Mouse (Mus musculus) bone marrow macrophage, adult 2 months (primary cell): ENCODE measurements around the gene Surf2. TPM values are rescaled to one million over a fixed set of nuclear protein-coding genes. Genes with fewer than 3 reads are reported as not detected.

ENCODE experiments used
- H3K27ac ChIP-seq: 2 replicates; pipeline ENCODE4 v1.5.1; 2012; ENCODE audit warnings: low read depth, low read length; ENCODE audit not compliant: insufficient read depth
- H3K4me1 ChIP-seq: 2 replicates; pipeline ENCODE4 v1.6.1; 2012; ENCODE audit warnings: low read length; ENCODE audit not compliant: control insufficient read depth, insufficient read depth
- H3K4me3 ChIP-seq: 2 replicates; pipeline ENCODE4 v1.5.1; 2012; ENCODE audit warnings: mild to moderate bottlenecking, low read length, moderate library complexity; ENCODE audit not compliant: insufficient read depth
- CTCF ChIP-seq: IDR thresholded peaks from 2 replicates; pipeline ENCODE4 v1.5.1; 2012; ENCODE audit warnings: low read depth, mild to moderate bottlenecking, low read length, moderate library complexity
- POLR2A ChIP-seq: IDR thresholded peaks from 2 replicates; pipeline ENCODE4 v1.6.1; 2012; ENCODE audit warnings: mild to moderate bottlenecking, low read depth, low read length, borderline replicate concordance
- polyA plus RNA-seq: library from polyadenylated mRNA; stranded (reverse); fragments of >200 nt; gene quantifications from 2 replicates; pipeline ENCODE4 v1.2.4, GENCODE M21; 2012; ENCODE audit not compliant: missing spikeins, insufficient read depth, insufficient read length

Gene Surf2
- polyA plus RNA-seq, 1 experiment, result 38.4 TPM

DNA sequence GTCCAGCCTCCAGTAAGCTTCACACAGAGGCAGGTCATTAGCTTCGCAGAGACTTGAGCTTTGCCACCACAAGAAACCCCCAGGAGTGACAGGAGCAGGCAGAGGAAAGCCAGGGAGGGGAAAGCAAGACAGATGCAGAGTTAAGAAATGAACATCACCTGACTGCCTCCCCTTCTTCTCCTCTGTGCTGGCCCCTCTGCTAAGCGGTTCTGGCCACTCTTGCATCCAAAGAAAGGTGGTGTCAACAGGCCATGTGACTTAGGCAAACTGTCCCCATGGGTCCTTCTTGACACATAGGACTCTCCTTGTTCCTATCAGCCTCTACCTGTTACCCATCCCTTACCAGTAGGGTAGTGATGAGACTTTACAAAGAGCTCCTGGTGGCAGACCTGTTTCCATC is 10.2 kb upstream of the Surf2 start:
- Histone ChIP-seq H3K27ac (no peak overlapping the region), H3K4me1 (peaks cover 18% of the 10 kb centered on the region), H3K4me3 (no peak overlapping the region)
- TF ChIP-seq POLR2A (no peak), CTCF (no peak)

DNA sequence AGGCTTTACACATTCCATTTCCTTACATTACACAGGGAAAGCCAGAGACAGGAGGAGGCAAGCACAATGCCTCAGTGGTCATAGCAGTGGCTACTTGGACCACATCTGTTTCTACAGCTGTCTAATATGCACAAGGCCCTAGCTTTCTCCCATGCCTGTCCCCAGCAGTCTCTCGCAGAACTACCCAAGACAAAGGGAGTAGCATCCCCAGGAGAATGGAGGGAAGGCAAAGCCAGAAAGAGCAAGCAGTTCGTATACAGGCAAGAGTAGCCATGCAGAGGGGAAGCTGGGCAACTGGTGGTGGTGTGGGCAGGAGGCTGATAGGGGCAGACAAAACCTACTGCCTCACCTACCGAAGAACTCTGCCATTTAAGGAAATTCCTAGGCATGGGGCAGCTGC is 9.7 kb upstream of the Surf2 start:
- Histone ChIP-seq H3K4me3 (no peak overlapping the region), H3K27ac (no peak overlapping the region), H3K4me1 (peaks cover 14% of the 10 kb centered on the region)
- no peak for TF ChIP-seq CTCF
- TF ChIP-seq POLR2A, result no peak

DNA sequence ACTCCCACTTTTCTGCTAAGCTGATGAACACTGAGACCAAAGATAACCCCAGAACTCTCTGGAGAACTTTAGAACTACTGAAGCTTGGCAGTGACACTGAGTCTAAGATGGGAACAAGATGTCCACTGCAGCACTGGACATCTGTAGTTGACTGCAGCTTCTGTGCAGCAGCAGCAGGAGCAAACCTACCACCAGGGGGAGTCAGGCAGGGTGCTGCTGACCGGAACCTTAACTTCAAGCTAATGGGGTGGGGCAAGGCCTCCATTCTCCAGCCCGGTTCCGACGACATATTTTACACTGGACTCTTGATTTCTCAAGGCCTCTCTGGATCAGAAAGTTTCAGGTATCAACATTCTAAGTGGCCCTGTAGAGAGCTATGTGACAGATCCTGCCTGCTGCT is 9.1 kb upstream of the Surf2 start:
- TF ChIP-seq CTCF (peak; percentile 76), POLR2A (no peak)
- no peak overlapping the region for H3K4me3 ChIP-seq
- H3K4me1 ChIP-seq, result peaks cover 14% of the 10 kb centered on the region

DNA sequence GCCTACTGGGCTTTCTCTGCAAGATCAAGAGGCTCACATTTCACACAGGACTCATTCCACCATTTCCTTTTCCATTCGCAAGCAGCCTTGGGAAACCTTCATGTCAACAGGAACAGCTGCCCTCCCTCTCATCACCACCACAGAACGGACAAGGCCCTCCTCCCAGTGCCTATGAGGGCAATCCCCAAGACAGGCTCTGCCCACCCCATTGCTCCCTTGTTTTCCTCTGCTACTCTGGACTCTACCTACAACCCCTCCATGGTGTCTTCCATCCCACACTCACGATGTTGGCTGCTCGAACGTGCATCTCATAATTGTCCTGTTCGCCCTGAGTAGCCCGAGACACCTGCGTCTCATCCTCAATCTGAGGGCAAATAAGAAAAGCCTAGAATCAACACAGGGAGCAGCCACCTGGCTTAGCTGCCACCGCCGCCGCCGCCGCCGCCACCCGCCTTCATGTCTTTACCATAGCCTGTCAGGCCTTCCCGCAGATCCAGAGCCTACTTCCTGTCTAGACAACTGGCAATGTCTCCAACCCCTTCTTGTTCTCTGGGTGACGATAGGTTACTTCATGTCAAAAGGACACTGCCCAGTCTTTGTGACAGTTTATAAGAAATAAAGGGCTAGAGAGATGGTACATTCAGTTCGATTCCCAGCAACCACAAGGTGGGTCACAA is 7.3 kb upstream of the Surf2 start:
- H3K4me3 ChIP-seq, result peak overlapping the region; percentile 90
- peaks cover 14% of the 10 kb centered on the region for H3K4me1 ChIP-seq
- TF ChIP-seq CTCF, result no peak
- TF ChIP-seq POLR2A, result no peak
- H3K27ac ChIP-seq, result no peak overlapping the region

More for the DNA sequence above, 9.1 kb upstream of the Surf2 start:
- no peak overlapping the region for H3K27ac ChIP-seq

DNA sequence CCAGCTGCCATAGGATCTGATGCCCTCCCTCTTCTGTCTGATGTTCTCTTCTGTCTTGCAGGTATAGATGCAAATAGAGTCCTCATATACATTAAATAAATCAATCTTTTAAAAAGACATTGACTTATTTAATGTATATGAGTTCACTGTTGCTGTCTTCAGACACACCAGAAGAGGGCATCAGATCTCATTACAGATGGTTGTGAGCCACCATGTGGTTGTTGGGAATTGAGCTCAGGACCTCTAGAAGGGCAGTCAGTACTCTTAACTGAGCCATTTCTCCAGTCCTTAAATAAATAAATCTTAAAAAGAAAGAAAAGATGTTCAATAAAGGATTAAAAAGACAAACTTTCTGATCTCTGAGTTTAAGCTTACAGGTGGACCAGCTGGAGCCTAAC is 6.8 kb upstream of the Surf2 start:
- Histone ChIP-seq H3K4me3 (peak overlapping the region; percentile 90), H3K4me1 (peaks cover 14% of the 10 kb centered on the region), H3K27ac (peak overlapping the region; percentile 49)
- TF ChIP-seq CTCF (no peak), POLR2A (no peak)

DNA sequence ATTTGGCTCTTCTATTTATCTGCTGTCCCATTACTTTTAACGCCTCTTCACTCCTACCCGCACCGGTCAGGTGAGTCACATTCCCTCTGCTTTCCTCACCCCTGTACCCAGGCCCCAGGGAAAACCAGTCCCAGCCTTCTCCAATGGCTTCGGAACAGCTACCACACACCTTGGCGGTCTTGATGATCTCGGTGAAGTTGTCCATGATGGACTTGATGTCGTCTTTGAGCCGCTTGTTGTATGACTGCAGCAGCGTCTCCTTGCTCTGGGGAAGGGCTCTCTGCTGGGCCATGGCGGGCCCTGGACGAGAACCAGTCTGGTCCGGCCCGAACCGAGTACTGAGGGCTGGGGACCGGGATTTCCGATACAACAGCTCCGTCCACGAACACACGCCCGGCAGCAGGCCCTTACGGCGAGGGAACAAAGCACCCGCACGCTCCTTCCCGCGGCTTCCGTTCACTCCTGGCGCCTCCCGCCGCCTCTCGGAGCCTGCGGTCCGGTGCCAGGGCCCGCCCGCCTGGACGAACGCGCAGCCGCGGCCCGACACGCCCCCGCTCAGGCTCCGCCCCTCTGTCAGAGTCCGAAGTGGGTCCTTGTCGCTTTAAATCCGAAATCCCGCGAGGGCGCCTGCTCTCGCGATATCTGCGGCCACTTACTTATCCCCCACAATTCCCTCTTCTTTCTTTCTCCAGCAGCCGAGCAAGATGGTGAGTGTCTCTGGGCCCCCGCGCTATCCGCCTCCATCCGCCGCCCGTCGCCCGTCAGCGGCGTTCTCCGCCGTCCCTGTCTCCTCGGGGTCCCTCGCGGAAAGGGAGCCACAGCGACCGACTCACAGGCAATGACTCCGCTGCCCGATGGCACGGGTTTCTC is 5.8 kb upstream of the Surf2 start, which contains the start of the genes Med22 and Rpl7a:
TSS of gene Med22 (minus strand) at position 554 of the 870 bp plus-strand sequence.
TSS of gene Rpl7a (plus strand) at position 641 of the 870 bp plus-strand sequence.
- TF ChIP-seq POLR2A (peak; percentile 73; the same call in 1 of the 2 replicates), CTCF (no peak)
- Histone ChIP-seq H3K4me1 (peaks cover 17% of the 10 kb centered on the region), H3K4me3 (peak within 1 kb of the TSS; percentile 90), H3K27ac (peak within 1 kb of the TSS; percentile 80)

DNA sequence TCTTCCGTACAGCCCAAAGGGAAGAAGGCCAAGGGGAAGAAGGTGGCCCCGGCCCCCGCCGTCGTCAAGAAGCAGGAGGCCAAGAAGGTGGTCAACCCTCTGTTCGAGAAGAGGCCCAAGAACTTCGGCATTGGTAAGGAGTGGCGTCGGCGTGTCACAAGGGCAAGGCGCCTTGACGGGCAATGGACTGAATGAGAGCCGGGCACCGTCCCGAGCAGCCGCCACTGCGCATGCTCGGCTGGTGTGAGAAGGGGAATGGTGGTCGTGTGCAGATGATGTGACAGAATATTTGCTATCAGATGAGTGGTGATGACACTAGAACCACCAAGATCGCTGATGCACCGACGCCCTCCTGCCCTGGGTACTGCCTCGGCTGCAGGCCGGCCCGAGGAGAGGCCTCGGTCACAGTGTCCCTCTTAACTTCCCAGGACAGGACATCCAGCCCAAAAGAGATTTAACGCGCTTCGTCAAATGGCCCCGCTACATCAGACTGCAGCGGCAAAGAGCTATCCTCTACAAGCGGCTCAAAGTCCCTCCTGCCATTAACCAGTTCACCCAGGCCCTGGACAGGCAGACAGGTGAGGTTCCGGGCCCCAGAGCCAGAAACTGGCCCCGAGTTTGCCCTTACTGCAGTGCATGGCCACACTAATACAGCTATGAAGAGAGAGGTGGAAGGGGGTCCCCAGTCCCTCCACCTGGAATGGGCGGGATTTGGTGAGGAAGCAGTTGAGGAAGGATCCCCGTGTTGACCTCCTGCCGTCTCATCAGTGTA is 5.0 kb upstream of the Surf2 start:
- Histone ChIP-seq H3K4me3 (peak overlapping the region; percentile 83), H3K27ac (peak overlapping the region; percentile 80), H3K4me1 (peaks cover 17% of the 10 kb centered on the region)
- TF ChIP-seq POLR2A (no peak), CTCF (no peak)

DNA sequence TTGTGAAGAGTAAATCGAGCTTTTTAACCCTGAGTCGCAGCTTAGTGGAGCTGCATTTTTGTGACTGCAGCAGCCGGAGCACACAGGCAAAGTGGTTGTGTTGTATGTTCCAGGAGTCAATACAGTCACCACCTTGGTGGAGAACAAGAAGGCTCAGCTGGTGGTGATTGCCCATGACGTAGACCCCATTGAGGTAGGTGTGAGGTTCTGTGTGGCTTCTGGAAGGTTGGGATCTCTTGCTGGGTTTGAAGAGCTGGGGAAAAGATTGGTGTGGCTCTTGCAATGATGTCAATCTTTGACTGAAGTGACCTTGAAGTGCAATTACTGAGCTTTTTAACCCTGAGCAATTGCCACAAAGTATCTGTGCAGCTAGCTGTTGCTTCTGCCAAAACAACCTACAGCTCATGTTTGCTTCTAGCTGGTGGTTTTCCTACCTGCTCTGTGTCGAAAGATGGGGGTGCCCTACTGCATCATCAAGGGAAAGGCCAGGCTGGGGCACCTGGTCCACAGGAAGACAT is 3.9 kb upstream of the Surf2 start:
- TF ChIP-seq POLR2A, result no peak
- TF ChIP-seq CTCF, result no peak
- Histone ChIP-seq H3K27ac (no peak overlapping the region), H3K4me1 (peaks cover 16% of the 10 kb centered on the region), H3K4me3 (peak overlapping the region; percentile 83)

DNA sequence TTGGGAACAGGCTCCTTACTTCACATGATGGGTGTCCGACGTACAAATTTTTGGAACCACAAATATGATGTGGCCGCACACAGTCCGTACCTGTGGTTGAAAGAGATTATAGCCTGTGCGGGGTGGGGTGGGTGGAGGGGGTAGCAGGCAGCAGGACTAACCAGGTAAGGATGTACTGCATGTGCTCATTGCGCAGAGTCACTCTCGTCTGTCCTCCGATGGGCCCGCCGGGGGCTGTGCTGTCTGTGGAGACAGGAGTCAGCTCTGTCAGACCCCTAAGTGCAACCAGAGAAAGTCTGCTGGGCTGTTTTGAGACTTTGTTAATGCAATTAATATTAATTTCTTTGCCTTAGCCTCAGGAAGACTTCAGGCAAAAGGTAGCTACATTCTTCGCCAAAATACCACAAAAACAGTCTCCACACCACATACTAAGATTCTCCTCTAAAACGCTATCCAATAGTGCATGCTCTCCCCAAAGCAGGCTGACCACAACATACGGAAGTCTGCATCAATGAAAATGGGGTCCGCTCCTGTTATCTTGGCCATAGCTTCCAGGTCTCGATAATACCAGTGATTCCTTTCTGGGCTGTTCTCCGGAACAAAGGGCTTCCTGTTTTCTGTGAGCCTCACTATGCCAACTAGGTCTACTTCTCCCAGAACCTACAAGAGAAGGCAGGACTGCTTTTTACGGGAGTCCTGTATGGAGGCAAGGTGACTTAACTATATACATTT is 2.6 kb upstream of the Surf2 start:
- Histone ChIP-seq H3K4me3 (no peak overlapping the region), H3K27ac (no peak overlapping the region), H3K4me1 (peaks cover 15% of the 10 kb centered on the region)
- TF ChIP-seq POLR2A (no peak), CTCF (no peak)
